Mouse (Mus musculus) megakaryocyte, embryonic 14.5 days (primary cell): ENCODE data around the gene Ppdpf.

ENCODE experiments used
- FLI1 ChIP-seq: IDR thresholded peaks from 2 replicates; pipeline ENCODE4 v1.6.1; 2012; ENCODE audit warnings: low read length, inconsistent platforms, mixed read lengths
- GATA1 ChIP-seq: IDR thresholded peaks from 3 replicates; pipeline ENCODE4 v1.6.1; 2012; ENCODE audit warnings: mixed read lengths, low read length, inconsistent platforms, borderline replicate concordance

DNA sequence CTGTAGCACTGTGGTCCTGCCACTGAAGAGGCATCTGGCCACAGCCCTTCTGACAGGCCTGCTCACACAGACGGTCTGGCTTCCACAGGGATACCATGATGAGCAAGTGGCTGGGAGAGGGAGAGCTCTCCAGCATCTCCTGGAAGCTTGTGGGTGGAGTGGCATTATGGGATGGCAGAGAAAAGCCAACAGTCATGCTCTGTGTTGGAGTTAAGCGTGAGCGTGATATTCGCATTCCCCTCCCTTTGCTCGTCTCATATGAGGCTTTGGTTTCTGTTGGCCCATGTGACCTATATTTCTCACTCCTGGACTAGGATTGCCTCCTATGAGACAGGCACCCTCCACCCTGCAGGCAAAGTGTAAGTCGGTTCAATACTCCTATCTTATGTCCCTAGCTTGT lies 36.8 kb upstream of the Ppdpf start:
- no peak for TF ChIP-seq GATA1
- TF ChIP-seq FLI1 = no peak
